Mouse (Mus musculus): ENCODE measurements around the gene Chst5. TPM values are rescaled to one million over a fixed set of nuclear protein-coding genes. Genes with fewer than 3 reads are reported as not detected.

Gene Chst5
- polyA plus RNA-seq, 1 experiment from 2014 or later = 5.3 TPM

- ATAC-seq (no peak), DNase-seq (ENCODE audit: low spot score) (no peak)
- 62% methylated on average over 1 of the region's 1 CpGs for WGBS
- peaks cover 14% of the 10 kb centered on the region for H3K27me3 ChIP-seq (replicated peaks; ENCODE audit: insufficient read depth, low read length)
- H3K4me2 ChIP-seq (replicated peaks; ENCODE audit: low read depth, low read length) = no peak overlapping the region
- H3K9ac ChIP-seq (replicated peaks; ENCODE audit: low read depth) = no peak overlapping the region
- no peak overlapping the region for H3K27ac ChIP-seq (ENCODE audit: low read length)
- H3K4me1 ChIP-seq (ENCODE audit: insufficient read depth, low read depth, low read length) = peaks cover 10% of the 10 kb centered on the region; the same call in 1 of the 2 replicates
- no peaks in the 10 kb centered on the region for H3K9me3 ChIP-seq (ENCODE audit: low read length)
- no peak overlapping the region for H3K4me3 ChIP-seq (ENCODE audit: low read depth, low read length)
- TF ChIP-seq EP300 (IDR thresholded peaks at IDR 0.05) = no peak
- TF ChIP-seq CTCF (IDR thresholded peaks at IDR 0.05) = no peak
- H3K36me3 ChIP-seq (ENCODE audit: insufficient read depth, low read length) = no peaks in the 10 kb centered on the region
Measured at GRCm38 (mm10) chr8:111887479-111887878, 22.8 kb downstream of the Chst5 start.

DNA sequence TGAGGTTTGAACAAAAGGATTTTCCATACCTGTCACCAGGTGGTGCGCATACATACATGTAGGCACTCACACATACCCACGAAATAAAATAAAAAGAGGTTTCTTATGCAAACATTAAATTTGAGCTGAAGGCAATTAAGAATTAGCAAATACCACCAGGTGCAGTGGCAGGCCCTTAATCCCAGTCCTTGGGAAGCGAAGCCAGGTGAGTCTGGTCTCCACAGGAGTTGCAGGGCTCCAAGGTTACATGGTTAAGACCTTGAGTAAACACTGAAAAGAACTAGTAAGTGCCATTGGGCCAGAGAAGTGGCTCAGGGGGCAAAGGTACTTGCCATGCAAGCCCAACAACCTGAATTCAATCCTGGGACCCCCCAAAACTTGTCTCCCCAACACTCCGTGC lies 26.6 kb downstream of the Chst5 start:
- TF ChIP-seq CTCF (IDR thresholded peaks at IDR 0.05) (0 out of 2 replicates have a peak, but pooled peaks have one; percentile 15), EP300 (IDR thresholded peaks at IDR 0.05) (peak; percentile 14; the same call in 1 of the 2 replicates)
- no peak overlapping the region for H3K27ac ChIP-seq (ENCODE audit: low read length)
- H3K27me3 ChIP-seq (replicated peaks; ENCODE audit: insufficient read depth, low read length) = no peaks in the 10 kb centered on the region
- H3K4me2 ChIP-seq (replicated peaks; ENCODE audit: low read depth, low read length) = no peak overlapping the region
- H3K9me3 ChIP-seq (ENCODE audit: low read length) = no peaks in the 10 kb centered on the region
- ATAC-seq (peak; percentile 81), DNase-seq (ENCODE audit: low spot score) (peak; percentile 76)
- H3K36me3 ChIP-seq (ENCODE audit: insufficient read depth, low read length) = no peaks in the 10 kb centered on the region
- no peaks in the 10 kb centered on the region; the same call in 1 of the 2 replicates for H3K4me1 ChIP-seq (ENCODE audit: insufficient read depth, low read depth, low read length)
- H3K9ac ChIP-seq (replicated peaks; ENCODE audit: low read depth) = no peak overlapping the region
- WGBS = 51% methylated on average over 4 of the region's 4 CpGs
- H3K4me3 ChIP-seq (ENCODE audit: low read depth, low read length) = no peak overlapping the region

- H3K27me3 ChIP-seq (replicated peaks; ENCODE audit: insufficient read depth, low read length) = no peaks in the 10 kb centered on the region
- TF ChIP-seq CTCF (IDR thresholded peaks at IDR 0.05) (peak; percentile 93), EP300 (IDR thresholded peaks at IDR 0.05) (no peak)
- H3K9me3 ChIP-seq (ENCODE audit: low read length) = no peaks in the 10 kb centered on the region
- no peak overlapping the region for H3K4me3 ChIP-seq (ENCODE audit: low read depth, low read length)
- no peak overlapping the region for H3K27ac ChIP-seq (ENCODE audit: low read length)
- peak; percentile 78 for DNase-seq (ENCODE audit: low spot score)
- no peaks in the 10 kb centered on the region for H3K36me3 ChIP-seq (ENCODE audit: insufficient read depth, low read length)
- no peaks in the 10 kb centered on the region for H3K4me1 ChIP-seq (ENCODE audit: insufficient read depth, low read depth, low read length)
- no peak overlapping the region for H3K9ac ChIP-seq (replicated peaks; ENCODE audit: low read depth)
- H3K4me2 ChIP-seq (replicated peaks; ENCODE audit: low read depth, low read length) = no peak overlapping the region
- ATAC-seq = 0 out of 2 replicates have a peak, but pooled peaks have one; percentile 32
- WGBS = 2% methylated on average over 2 of the region's 2 CpGs
Measured at GRCm38 (mm10) chr8:111881591-111881990, 28.7 kb downstream of the Chst5 start.

DNA sequence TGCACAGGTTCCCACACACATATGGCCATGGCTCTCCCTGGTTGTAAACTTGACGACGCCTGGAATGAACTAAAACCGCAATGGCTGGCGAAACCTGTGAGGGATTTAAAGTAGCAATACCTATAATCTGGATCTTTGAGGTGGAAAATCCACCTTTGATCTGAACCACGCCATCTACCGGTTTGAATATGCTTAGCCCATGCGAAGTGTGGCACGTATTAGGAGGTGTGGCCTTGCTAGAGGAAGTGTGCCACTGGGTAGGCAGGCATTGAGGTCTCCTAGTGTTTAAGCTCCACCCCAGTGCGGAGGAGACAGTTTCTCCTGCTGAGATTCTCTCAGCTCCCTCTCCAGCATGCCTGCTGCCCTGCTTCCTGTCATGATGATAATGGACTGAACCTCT lies 32.5 kb downstream of the Chst5 start:
- no peaks in the 10 kb centered on the region for H3K9me3 ChIP-seq (ENCODE audit: low read length)
- no peak for TF ChIP-seq EP300 (IDR thresholded peaks at IDR 0.05)
- TF ChIP-seq CTCF (IDR thresholded peaks at IDR 0.05) = peak; percentile 25; the same call in 1 of the 2 replicates
- WGBS = 61% methylated on average over 9 of the region's 9 CpGs
- no peak overlapping the region for H3K9ac ChIP-seq (replicated peaks; ENCODE audit: low read depth)
- no peak overlapping the region for H3K4me3 ChIP-seq (ENCODE audit: low read depth, low read length)
- no peak overlapping the region for H3K4me2 ChIP-seq (replicated peaks; ENCODE audit: low read depth, low read length)
- no peak overlapping the region for H3K27ac ChIP-seq (ENCODE audit: low read length)
- H3K27me3 ChIP-seq (replicated peaks; ENCODE audit: insufficient read depth, low read length) = no peaks in the 10 kb centered on the region
- DNase-seq (ENCODE audit: low spot score) (no peak), ATAC-seq (no peak)
- no peaks in the 10 kb centered on the region for H3K36me3 ChIP-seq (ENCODE audit: insufficient read depth, low read length)
- no peaks in the 10 kb centered on the region for H3K4me1 ChIP-seq (ENCODE audit: insufficient read depth, low read depth, low read length)

- ATAC-seq (peak; percentile 99), DNase-seq (ENCODE audit: low spot score) (peak; percentile 98)
- Histone ChIP-seq H3K27me3 (replicated peaks; ENCODE audit: insufficient read depth, low read length) (no peaks in the 10 kb centered on the region), H3K36me3 (ENCODE audit: insufficient read depth, low read length) (no peaks in the 10 kb centered on the region), H3K9ac (replicated peaks; ENCODE audit: low read depth) (peak within 1 kb of the TSS; percentile 64), H3K9me3 (ENCODE audit: low read length) (no peaks in the 10 kb centered on the region), H3K4me3 (ENCODE audit: low read depth, low read length) (peak within 1 kb of the TSS; percentile 77), H3K4me1 (ENCODE audit: insufficient read depth, low read depth, low read length) (no peaks in the 10 kb centered on the region), H3K27ac (ENCODE audit: low read length) (peak within 1 kb of the TSS; percentile 84), H3K4me2 (replicated peaks; ENCODE audit: low read depth, low read length) (peak within 1 kb of the TSS; percentile 63)
- 1% methylated on average over 45 of the region's 53 CpGs for WGBS
- TF ChIP-seq CTCF (IDR thresholded peaks at IDR 0.05) (peak; percentile 96), EP300 (IDR thresholded peaks at IDR 0.05) (no peak)
Measured at GRCm38 (mm10) chr8:111876355-111876948, 33.8 kb downstream of the Chst5 start, which contains the start of gene Tmem170. Tmem170 (minus strand) TSS chr8:111876750.

GRCm38 (mm10) chr8:111875758-111876157 lies 34.5 kb downstream of the Chst5 start:
- H3K4me2 ChIP-seq (replicated peaks; ENCODE audit: low read depth, low read length) = peak overlapping the region; percentile 63
- 17% methylated on average over 9 of the region's 9 CpGs for WGBS

More at GRCm38 (mm10) chr8:111875758-111876157, 34.5 kb downstream of the Chst5 start:
- ATAC-seq = no peak
- Histone ChIP-seq H3K27me3 (replicated peaks; ENCODE audit: insufficient read depth, low read length) (no peaks in the 10 kb centered on the region), H3K9me3 (ENCODE audit: low read length) (no peaks in the 10 kb centered on the region), H3K9ac (replicated peaks; ENCODE audit: low read depth) (peak overlapping the region; percentile 64), H3K27ac (ENCODE audit: low read length) (peak overlapping the region; percentile 84), H3K36me3 (ENCODE audit: insufficient read depth, low read length) (no peaks in the 10 kb centered on the region), H3K4me3 (ENCODE audit: low read depth, low read length) (peak overlapping the region; percentile 77), H3K4me1 (ENCODE audit: insufficient read depth, low read depth, low read length) (no peaks in the 10 kb centered on the region)
- DNase-seq (ENCODE audit: low spot score) = peak; percentile 58
- TF ChIP-seq EP300 (IDR thresholded peaks at IDR 0.05) (no peak), CTCF (IDR thresholded peaks at IDR 0.05) (no peak)

Measured in lung, postnatal 0 days (tissue).